Mouse (Mus musculus) testis, adult 2 months (tissue): ENCODE data around the gene Osbpl10. TPM values are rescaled to one million over a fixed set of nuclear protein-coding genes. Genes with fewer than 3 reads are reported as not detected.

Experiments
- H3K27ac ChIP-seq: fragments of 200-500 bp; 2 replicates; pipeline ENCODE4 v1.5.1; 2012; ENCODE audit warnings: low read depth, low read length; ENCODE audit not compliant: control insufficient read depth, insufficient read depth
- H3K27me3 ChIP-seq: fragments of 200-500 bp; 2 replicates; pipeline ENCODE4 v1.6.1; 2012; ENCODE audit warnings: mild to moderate bottlenecking, low read length, moderate library complexity; ENCODE audit not compliant: control insufficient read depth, insufficient read depth
- H3K36me3 ChIP-seq: fragments of 200-500 bp; 2 replicates; pipeline ENCODE4 v1.6.1; 2012; ENCODE audit warnings: mild to moderate bottlenecking, low read length; ENCODE audit not compliant: control insufficient read depth, insufficient read depth
- H3K4me1 ChIP-seq: fragments of 200-500 bp; 2 replicates; pipeline ENCODE4 v1.6.1; 2012; ENCODE audit warnings: low read length; ENCODE audit not compliant: control insufficient read depth, insufficient read depth
- H3K4me3 ChIP-seq: fragments of 200-500 bp; 2 replicates; pipeline ENCODE4 v1.5.1; 2012; ENCODE audit warnings: low read depth, mild to moderate bottlenecking, low read length, moderate library complexity, mixed read lengths; ENCODE audit not compliant: control insufficient read depth
- CTCF ChIP-seq: fragments of 200-500 bp; IDR thresholded peaks from 2 replicates; pipeline ENCODE4 v1.5.1; 2012; ENCODE audit warnings: low read depth, mild to moderate bottlenecking, inconsistent platforms, low read length, moderate library complexity; ENCODE audit not compliant: control insufficient read depth, insufficient read depth, insufficient replicate concordance
- POLR2A ChIP-seq: fragments of 200-500 bp; IDR thresholded peaks from 2 replicates; pipeline ENCODE4 v1.6.1; 2012; ENCODE audit warnings: low read depth, mild to moderate bottlenecking, inconsistent platforms, low read length, moderate library complexity; ENCODE audit not compliant: control insufficient read depth
- polyA plus RNA-seq: library from polyadenylated mRNA; depleted of rRNA; stranded (reverse); fragments of >200 nt; gene quantifications from 2 replicates; pipeline ENCODE4 v1.2.3, GENCODE M21; 2012

Osbpl10 gene
- polyA plus RNA-seq, 1 experiment: 136 TPM

GRCm38 (mm10) chr9:115055041-115055830 lies 76.9 kb downstream of the Osbpl10 start:
- TF ChIP-seq POLR2A (no peak), CTCF (no peak)
- no peak overlapping the region for H3K27ac ChIP-seq
- H3K4me1 ChIP-seq: peaks cover 6% of the 10 kb centered on the region; the same call in 1 of the 2 replicates
- H3K36me3 ChIP-seq: no peaks in the 10 kb centered on the region
- no peaks in the 10 kb centered on the region for H3K27me3 ChIP-seq
- H3K4me3 ChIP-seq: no peak overlapping the region

- Histone ChIP-seq H3K36me3 (no peaks in the 10 kb centered on the region), H3K27ac (no peak overlapping the region), H3K27me3 (no peaks in the 10 kb centered on the region), H3K4me1 (peaks cover 6% of the 10 kb centered on the region; the same call in 1 of the 2 replicates), H3K4me3 (no peak overlapping the region)
- no peak for TF ChIP-seq POLR2A
- no peak for TF ChIP-seq CTCF
These were observed 80.4 kb downstream of the Osbpl10 start for GRCm38 (mm10) chr9:115058806-115059205.

GRCm38 (mm10) chr9:115064834-115065233 lies 86.5 kb downstream of the Osbpl10 start:
- H3K36me3 ChIP-seq: no peaks in the 10 kb centered on the region
- TF ChIP-seq POLR2A (no peak), CTCF (no peak)
- H3K27me3 ChIP-seq: no peaks in the 10 kb centered on the region
- no peak overlapping the region for H3K4me3 ChIP-seq
- no peaks in the 10 kb centered on the region for H3K4me1 ChIP-seq
- no peak overlapping the region for H3K27ac ChIP-seq

GRCm38 (mm10) chr9:115067071-115067470 lies 88.7 kb downstream of the Osbpl10 start:
- TF ChIP-seq POLR2A (no peak), CTCF (no peak)
- Histone ChIP-seq H3K27me3 (no peaks in the 10 kb centered on the region), H3K4me1 (no peaks in the 10 kb centered on the region), H3K4me3 (no peak overlapping the region), H3K36me3 (no peaks in the 10 kb centered on the region), H3K27ac (no peak overlapping the region)

GRCm38 (mm10) chr9:115075191-115075590 lies 96.8 kb downstream of the Osbpl10 start:
- no peaks in the 10 kb centered on the region for H3K27me3 ChIP-seq
- H3K4me3 ChIP-seq: no peak overlapping the region
- no peak for TF ChIP-seq POLR2A
- peak; percentile 11; the same call in 1 of the 2 replicates for TF ChIP-seq CTCF
- no peaks in the 10 kb centered on the region for H3K36me3 ChIP-seq
- no peak overlapping the region for H3K27ac ChIP-seq
- H3K4me1 ChIP-seq: no peaks in the 10 kb centered on the region

- no peaks in the 10 kb centered on the region for H3K36me3 ChIP-seq
- TF ChIP-seq POLR2A (no peak), CTCF (peak; percentile 68; the same call in 1 of the 2 replicates)
- no peak overlapping the region for H3K4me3 ChIP-seq
- H3K4me1 ChIP-seq: no peaks in the 10 kb centered on the region
- no peak overlapping the region for H3K27ac ChIP-seq
- H3K27me3 ChIP-seq: no peaks in the 10 kb centered on the region
These were observed 110.1 kb downstream of the Osbpl10 start for GRCm38 (mm10) chr9:115088295-115088993.

GRCm38 (mm10) chr9:115089644-115090043 lies 111.3 kb downstream of the Osbpl10 start:
- H3K4me1 ChIP-seq: no peaks in the 10 kb centered on the region
- H3K27me3 ChIP-seq: no peaks in the 10 kb centered on the region
- no peak overlapping the region for H3K4me3 ChIP-seq
- H3K36me3 ChIP-seq: no peaks in the 10 kb centered on the region
- H3K27ac ChIP-seq: no peak overlapping the region
- TF ChIP-seq POLR2A (no peak), CTCF (peak; percentile 16; the same call in 1 of the 2 replicates)
